20 mouse cellular contexts compared by ENCODE assay signal in the genomic region with DNA sequence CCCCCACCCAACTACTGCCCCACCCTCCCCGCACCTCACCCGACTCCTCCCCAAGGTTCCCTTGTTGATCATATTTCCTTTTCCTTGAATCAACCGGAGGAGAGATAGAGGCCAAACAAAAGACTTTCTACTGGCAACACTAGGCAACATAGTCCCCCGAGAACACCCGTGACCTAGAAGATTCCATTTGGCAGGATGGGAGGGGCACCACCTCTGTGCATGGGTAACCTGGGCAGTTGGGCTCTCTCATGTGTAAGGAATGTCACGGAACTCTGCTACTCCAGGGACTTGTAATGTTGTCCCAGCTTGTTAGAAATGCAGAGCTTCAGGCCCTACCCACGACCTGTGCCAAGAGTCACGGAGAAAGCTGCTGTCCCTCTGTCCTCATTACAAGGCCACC. TPM values are rescaled to one million over a fixed set of nuclear protein-coding genes. Genes with fewer than 3 reads are reported as not detected.
A peak's percentile ranks its signal among the peaks of the same experiment; 100 is the strongest.
DNase-seq lines count a peak whose midpoint lies in the region; ATAC-seq and TF ChIP-seq lines count a peak whose summit lies in the region.
"Had no signal": no experiment of that assay in that cellular context is flagged by ENCODE, and none has a peak within 500 bp of the region (broad histone marks: within the 10 kb centered on the region; RNA-seq: fewer than 3 reads in every experiment).

No protein-coding gene starts in this region.

- H3K36me3 ChIP-seq in kidney, embryonic 16.5 days (ENCODE audit: insufficient read depth, low read length), result no peaks in the 10 kb centered on the region
- H3K36me3 ChIP-seq in forebrain, embryonic 10.5 days (replicated peaks), result no peaks in the 10 kb centered on the region
- H3K36me3 ChIP-seq: heart, embryonic 15.5 days; hindbrain, embryonic 12.5 days; limb, embryonic 13.5 days; liver, embryonic 13.5 days; midbrain, embryonic 10.5 days had no signal

- H3K9me3 ChIP-seq in kidney, embryonic 16.5 days (ENCODE audit: low read length), result no peaks in the 10 kb centered on the region
- no peaks in the 10 kb centered on the region for H3K9me3 ChIP-seq in forebrain, embryonic 10.5 days
- H3K9me3 ChIP-seq: heart, embryonic 15.5 days; hindbrain, embryonic 12.5 days; limb, embryonic 13.5 days; liver, embryonic 13.5 days; midbrain, embryonic 10.5 days had no signal

- H3K4me2 ChIP-seq in kidney, embryonic 16.5 days (replicated peaks; ENCODE audit: low read depth, low read length), result no peak overlapping the region
- H3K4me2 ChIP-seq: heart, embryonic 15.5 days; hindbrain, embryonic 12.5 days; limb, embryonic 13.5 days; liver, embryonic 13.5 days had no signal

- no peaks in the 10 kb centered on the region for H3K27me3 ChIP-seq in kidney, embryonic 16.5 days (ENCODE audit: insufficient read depth, low read length)
- no peaks in the 10 kb centered on the region for H3K27me3 ChIP-seq in Patski
- H3K27me3 ChIP-seq in forebrain, embryonic 10.5 days (ENCODE audit: poor library complexity, severe bottlenecking), result no peaks in the 10 kb centered on the region
- H3K27me3 ChIP-seq: heart, embryonic 15.5 days; hindbrain, embryonic 12.5 days; limb, embryonic 13.5 days had no signal

- TF ChIP-seq CTCF in Patski (IDR thresholded peaks at IDR 0.05), result no peak

- no peak for ATAC-seq in kidney, embryonic 16.5 days (ENCODE audit: low FRiP score, low TSS enrichment)
- ATAC-seq in Patski, result peak; percentile 23
- ATAC-seq: activated CD4-positive, CD25-positive, alpha-beta regulatory T cell, adult 4 months; forebrain, embryonic 16.5 days; inflammation-experienced regulatory T-cells, adult 6 months had no signal

- H3K4me3 ChIP-seq in kidney, embryonic 16.5 days (ENCODE audit: low read length), result no peak overlapping the region
- no peak overlapping the region for H3K4me3 ChIP-seq in forebrain, embryonic 10.5 days
- H3K4me3 ChIP-seq: heart, embryonic 15.5 days; hindbrain, embryonic 12.5 days; limb, embryonic 13.5 days; liver, embryonic 13.5 days; midbrain, embryonic 10.5 days had no signal

- H3K4me1 ChIP-seq in kidney, embryonic 16.5 days (ENCODE audit: insufficient read depth, low read length), result peaks cover 9% of the 10 kb centered on the region
- peaks cover 24% of the 10 kb centered on the region for H3K4me1 ChIP-seq in forebrain, embryonic 10.5 days

- WGBS in kidney, embryonic 16.5 days, result 68% methylated on average over 8 of the region's 8 CpGs
- 85% methylated on average over 8 of the region's 8 CpGs for WGBS in forebrain, embryonic 10.5 days

- CTCF ChIA-PET in Patski (lab: Charles Lee), result interaction anchor here (0.9 kb wide), 1 partner anchor 11 kb away, joined by 3 read pairs; no protein-coding TSS in a partner anchor

- H3K27ac ChIP-seq in kidney, embryonic 16.5 days (ENCODE audit: low read length), result no peak overlapping the region
- no peak overlapping the region for H3K27ac ChIP-seq in forebrain, embryonic 10.5 days
- H3K27ac ChIP-seq: heart, embryonic 15.5 days; hindbrain, embryonic 12.5 days; limb, embryonic 13.5 days; liver, embryonic 13.5 days; macrophage; midbrain, embryonic 10.5 days had no signal

- POLR2A ChIA-PET in Patski (lab: Charles Lee), result no interaction called here

- in situ Hi-C loops in Patski (cut with MboI; ENCODE audit: low pct_unique_long_range_greater_than_20kb), result no loop called here

- peak; percentile 62 for DNase-seq in kidney, adult 11 months
- peak; percentile 25 for DNase-seq in Muller cell, postnatal 12 days (ENCODE audit: inconsistent ontology term)
- no peak for DNase-seq in Patski (ENCODE audit: low read depth, low spot score)
- peak; percentile 33 for DNase-seq in lung, postnatal 10 days
- no peak for DNase-seq in ovary, postnatal 10 days (ENCODE audit: low spot score)
- DNase-seq in forebrain, embryonic 10.5 days (ENCODE audit: extremely low spot score, low spot score), result no peak
- DNase-seq: adrenal gland, postnatal 10 days; cerebellum, postnatal 14 days; embryo, embryonic 11 days; liver, embryonic 13.5 days; retina, postnatal 1 day had no signal

- no peak overlapping the region for H3K9ac ChIP-seq in kidney, embryonic 16.5 days (replicated peaks; ENCODE audit: low read length)
- H3K9ac ChIP-seq: heart, embryonic 15.5 days; hindbrain, embryonic 12.5 days; limb, embryonic 13.5 days; liver, embryonic 13.5 days had no signal

RNA-seq across cellular contexts. Expression of a gene that starts 55.6 kb away (rescaled TPM):
- polyA plus RNA-seq in kidney, embryonic 16.5 days (2015; fragmentation: Nextera tagmentation; extraction: Ambion mirVana), result 81.8 and 88.4 TPM in 2 replicates
- 95.1 TPM for polyA plus RNA-seq in Patski (2021)
- polyA plus RNA-seq in forebrain, embryonic 10.5 days (2016; fragmentation: Nextera tagmentation; extraction: Ambion mirVana), result 120 and 124 TPM in 2 replicates

Comparison
In these comparisons a context has a peak if more than half of its experiments do, and no peak if none do; other contexts are left out.
1. DNase-seq: peak in kidney, adult 11 months (single experiment), Muller cell, postnatal 12 days (single experiment) and lung, postnatal 10 days (single experiment); none in Patski (single experiment), ovary, postnatal 10 days (single experiment) and forebrain, embryonic 10.5 days (single experiment).